Mouse (Mus musculus): Measurements from ENCODE around the gene Ttll7. TPM values are rescaled to one million over a fixed set of nuclear protein-coding genes. Genes with fewer than 3 reads are reported as not detected.

Ttll7 gene
- total RNA-seq, 2 experiments from 2014 or later = 178 to 182 TPM

DNA sequence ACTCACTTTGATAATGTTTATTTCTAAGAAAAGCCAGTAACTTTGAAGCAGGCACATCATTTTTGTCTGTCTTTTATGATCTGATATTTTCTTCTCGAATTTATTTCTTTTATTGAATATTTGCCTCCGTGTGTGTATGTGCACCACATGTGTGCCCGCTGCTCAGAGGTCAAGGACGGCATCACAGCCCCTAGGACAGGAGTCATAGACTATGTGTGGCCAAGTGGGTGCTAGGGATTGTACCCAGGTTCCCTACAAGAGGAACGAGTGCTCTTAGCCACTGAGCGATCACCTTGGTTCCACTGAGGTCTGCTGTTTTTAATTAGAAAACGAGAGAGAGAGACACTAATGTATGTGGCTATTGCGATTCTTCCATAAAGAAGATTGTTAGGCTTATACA lies 94.5 kb downstream of the Ttll7 start:
- TF ChIP-seq CTCF (IDR thresholded peaks at IDR 0.05) = no peak
- no peak for DNase-seq (ENCODE audit: extremely low spot score in 1 of 2, low spot score in 2 of 2)
- H3K4me3 ChIP-seq = no peak overlapping the region
- intact Hi-C loops (cut with DNase I) = loop anchor here (2.0 to 5.0 kb wide), 2 partner anchors 618 to 759 kb away; no protein-coding TSS in a partner anchor
- no peak overlapping the region for H3K27ac ChIP-seq

GRCm38 (mm10) chr3:146956792-146957191 lies 104.6 kb downstream of the Ttll7 start:
- no peak for TF ChIP-seq CTCF (IDR thresholded peaks at IDR 0.05)
- Histone ChIP-seq H3K4me3 (no peak overlapping the region), H3K27ac (no peak overlapping the region)
- no peak for DNase-seq (ENCODE audit: extremely low spot score in 1 of 2, low spot score in 2 of 2)
- intact Hi-C loops (cut with DNase I) = no loop called here

DNA sequence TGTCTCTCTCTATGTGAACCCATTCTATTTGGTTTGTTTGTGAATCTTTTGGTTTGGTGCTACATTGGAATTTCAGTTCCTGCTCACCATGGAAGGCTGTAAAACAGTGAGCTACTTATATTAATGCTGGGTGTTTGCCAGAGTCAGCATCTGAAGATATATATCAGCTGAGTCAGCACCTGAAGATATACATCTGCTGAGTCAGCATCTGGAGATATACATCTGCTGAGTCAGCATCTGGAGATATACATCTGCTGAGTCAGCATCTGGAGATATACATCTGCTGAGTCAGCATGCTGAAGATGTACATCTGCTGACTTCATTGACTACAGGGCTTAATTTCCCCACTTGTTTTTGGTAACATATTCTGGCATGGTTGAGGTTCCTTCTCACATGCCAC lies 110.7 kb downstream of the Ttll7 start:
- no peak for DNase-seq (ENCODE audit: extremely low spot score in 1 of 2, low spot score in 2 of 2)
- TF ChIP-seq CTCF (IDR thresholded peaks at IDR 0.05) = no peak
- intact Hi-C loops (cut with DNase I) = no loop called here
- Histone ChIP-seq H3K4me3 (no peak overlapping the region), H3K27ac (no peak overlapping the region)

GRCm38 (mm10) chr3:146964384-146964783 lies 112.2 kb downstream of the Ttll7 start:
- TF ChIP-seq CTCF (IDR thresholded peaks at IDR 0.05) = no peak
- Histone ChIP-seq H3K27ac (no peak overlapping the region), H3K4me3 (no peak overlapping the region)
- no peak for DNase-seq (ENCODE audit: extremely low spot score in 1 of 2, low spot score in 2 of 2)
- intact Hi-C loops (cut with DNase I) = no loop called here

DNA sequence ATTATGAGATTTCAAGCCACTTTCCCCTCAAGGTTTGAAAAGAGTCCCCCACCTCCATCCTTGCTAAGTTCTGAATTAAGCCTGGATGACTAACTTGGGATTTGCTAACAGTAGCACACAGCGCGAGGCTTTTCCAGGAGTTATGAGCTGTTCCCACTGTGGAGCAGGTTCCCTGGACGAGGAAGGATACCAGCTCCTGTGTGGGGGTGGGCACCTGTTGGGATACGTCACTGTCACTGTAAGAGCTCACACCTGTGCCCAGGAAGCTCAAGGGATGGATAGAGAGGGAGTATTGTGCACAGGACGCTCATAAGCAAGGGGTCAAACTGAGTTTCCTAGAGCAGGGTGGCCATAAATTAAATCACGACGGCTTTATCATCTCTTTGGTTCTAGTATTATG lies 115.1 kb downstream of the Ttll7 start:
- DNase-seq (ENCODE audit: extremely low spot score in 1 of 2, low spot score in 2 of 2) = no peak
- no peak for TF ChIP-seq CTCF (IDR thresholded peaks at IDR 0.05)
- Histone ChIP-seq H3K4me3 (no peak overlapping the region), H3K27ac (no peak overlapping the region)
- intact Hi-C loops (cut with DNase I) = no loop called here

GRCm38 (mm10) chr3:146967834-146968233 lies 115.7 kb downstream of the Ttll7 start:
- intact Hi-C loops (cut with DNase I) = no loop called here
- no peak overlapping the region for H3K4me3 ChIP-seq
- no peak overlapping the region for H3K27ac ChIP-seq
- DNase-seq (ENCODE audit: extremely low spot score in 1 of 2, low spot score in 2 of 2) = no peak
- TF ChIP-seq CTCF (IDR thresholded peaks at IDR 0.05) = no peak; the same call in 1 of the 2 replicates

- TF ChIP-seq CTCF (IDR thresholded peaks at IDR 0.05) = no peak
- intact Hi-C loops (cut with DNase I) = no loop called here
- Histone ChIP-seq H3K27ac (no peak overlapping the region), H3K4me3 (no peak overlapping the region)
- DNase-seq (ENCODE audit: extremely low spot score in 1 of 2, low spot score in 2 of 2) = no peak
Observed at GRCm38 (mm10) chr3:146978272-146978671, 126.1 kb downstream of the Ttll7 start.

DNA sequence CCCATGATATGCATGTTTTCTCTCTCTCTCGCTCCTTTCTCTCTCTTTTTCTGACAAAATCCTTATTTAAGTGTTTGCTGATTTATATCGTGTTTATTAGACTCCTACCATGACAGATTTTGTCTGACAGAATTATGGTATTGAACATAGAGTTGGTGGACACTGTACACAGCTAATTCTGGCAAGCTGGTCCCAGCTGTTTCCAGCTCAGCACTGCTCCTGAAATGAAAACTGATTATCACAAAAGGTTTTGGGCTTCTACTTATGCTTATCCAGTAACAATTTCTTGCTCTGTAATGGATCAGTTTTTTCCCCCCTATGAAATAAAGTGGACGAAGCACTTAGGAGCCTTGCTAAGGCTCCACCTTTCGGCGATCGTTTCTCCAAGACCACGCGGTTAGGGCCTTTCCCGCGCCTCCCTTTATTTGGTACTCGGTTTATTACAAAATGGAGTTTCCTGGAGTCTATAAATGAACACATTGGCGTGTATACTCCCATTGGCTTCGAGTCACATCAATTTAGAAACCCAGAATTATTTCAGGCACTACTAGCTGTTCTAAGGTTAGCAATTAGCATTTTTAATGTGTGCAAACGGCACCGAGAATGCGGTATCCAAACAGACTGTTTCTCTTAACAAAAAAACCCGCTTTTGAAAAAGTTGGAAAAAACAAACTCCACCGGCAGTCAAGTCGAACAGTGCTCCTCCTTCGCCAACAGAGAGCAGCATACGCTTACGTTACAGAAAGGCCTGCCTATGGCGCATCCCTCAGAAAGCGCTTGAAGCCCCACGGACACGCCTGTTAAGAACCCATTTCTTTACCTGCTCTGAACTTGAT lies 141.9 kb downstream of the Ttll7 start:
- Histone ChIP-seq H3K27ac (no peak overlapping the region), H3K4me3 (peak overlapping the region; percentile 33)
- peak; percentile 39 to 48 for DNase-seq (ENCODE audit: extremely low spot score in 1 of 2, low spot score in 2 of 2)
- intact Hi-C loops (cut with DNase I) = loop anchor here (5.0 to 10.0 kb wide), 2 partner anchors 1011 to 1993 kb away; no protein-coding TSS in a partner anchor
- peak; percentile 77 for TF ChIP-seq CTCF (IDR thresholded peaks at IDR 0.05)

DNA sequence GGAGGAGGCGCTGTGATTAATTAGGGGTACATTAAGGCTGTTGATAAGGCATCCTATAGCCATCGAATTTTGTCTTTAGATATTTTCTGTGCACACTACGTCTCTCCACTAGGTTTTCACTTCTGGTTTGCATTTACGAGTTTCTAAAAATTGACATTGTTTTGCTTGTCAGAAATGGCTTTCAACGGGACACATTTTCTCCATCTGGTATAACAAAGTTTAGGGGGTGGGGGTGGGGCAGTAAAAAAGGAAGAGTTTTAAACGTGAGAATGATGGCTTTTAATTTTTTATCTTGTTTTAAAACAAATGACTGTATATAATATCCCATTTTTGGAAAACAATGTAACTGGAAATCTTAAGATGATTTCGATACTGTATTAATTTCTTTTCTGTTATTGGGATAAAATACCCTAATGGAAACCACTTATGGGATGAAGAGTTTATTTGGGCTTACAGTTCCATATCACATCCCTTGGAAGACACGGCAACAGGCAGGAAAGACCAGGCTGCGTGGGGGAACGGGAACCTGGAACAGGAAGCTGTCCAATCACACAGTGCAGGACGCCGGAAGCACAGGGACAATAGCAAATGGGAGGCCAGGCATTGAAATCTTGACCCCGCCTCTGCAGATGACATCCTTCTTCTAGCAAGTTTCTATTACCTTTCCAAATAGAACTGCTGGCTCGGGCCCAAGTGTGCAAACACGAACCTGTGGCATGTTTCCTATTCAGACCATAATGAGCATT lies 142.7 kb downstream of the Ttll7 start:
- intact Hi-C loops (cut with DNase I) = loop anchor here (5.0 to 10.0 kb wide), 2 partner anchors 1010 to 1992 kb away; no protein-coding TSS in a partner anchor
- Histone ChIP-seq H3K27ac (no peak overlapping the region), H3K4me3 (peak overlapping the region; percentile 33)
- TF ChIP-seq CTCF (IDR thresholded peaks at IDR 0.05) = no peak
- no peak for DNase-seq (ENCODE audit: extremely low spot score in 1 of 2, low spot score in 2 of 2)

DNA sequence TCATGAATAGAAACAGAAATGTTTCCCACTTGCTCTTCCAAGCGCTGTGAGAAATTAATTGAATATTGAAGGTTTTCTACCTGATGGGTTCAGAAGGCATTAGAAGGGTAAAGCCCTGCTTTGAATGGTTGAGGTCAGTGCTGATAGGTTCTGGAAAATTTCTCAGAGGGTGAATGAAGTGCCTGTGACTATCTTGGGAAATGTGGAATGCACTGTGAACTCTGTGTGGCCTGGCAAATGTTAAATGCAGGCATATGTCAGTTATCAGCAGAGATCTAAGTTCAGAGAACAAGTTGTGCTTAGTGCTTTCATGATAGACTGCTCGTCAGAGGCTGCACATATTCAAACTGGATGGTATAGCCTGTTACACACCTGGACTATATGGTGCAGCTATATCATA lies 147.0 kb downstream of the Ttll7 start:
- no peak for DNase-seq (ENCODE audit: extremely low spot score in 1 of 2, low spot score in 2 of 2)
- Histone ChIP-seq H3K27ac (no peak overlapping the region), H3K4me3 (no peak overlapping the region)
- no peak for TF ChIP-seq CTCF (IDR thresholded peaks at IDR 0.05)
- intact Hi-C loops (cut with DNase I) = loop anchor here (10.0 kb wide), 1 partner anchor 1006 kb away; no protein-coding TSS in a partner anchor

GRCm38 (mm10) chr3:147000963-147001362 lies 148.8 kb downstream of the Ttll7 start:
- Histone ChIP-seq H3K27ac (no peak overlapping the region), H3K4me3 (no peak overlapping the region)
- intact Hi-C loops (cut with DNase I) = no loop called here
- no peak for TF ChIP-seq CTCF (IDR thresholded peaks at IDR 0.05)
- no peak for DNase-seq (ENCODE audit: extremely low spot score in 1 of 2, low spot score in 2 of 2)

- Histone ChIP-seq H3K27ac (no peak overlapping the region), H3K4me3 (no peak overlapping the region)
- no peak for DNase-seq (ENCODE audit: extremely low spot score in 1 of 2, low spot score in 2 of 2)
- intact Hi-C loops (cut with DNase I) = no loop called here
- no peak for TF ChIP-seq CTCF (IDR thresholded peaks at IDR 0.05)
Observed at GRCm38 (mm10) chr3:147001557-147001956, 149.4 kb downstream of the Ttll7 start.
